Mouse (Mus musculus): ENCODE results near the gene Tiam1.

Gene Tiam1

GRCm38 (mm10) chr16:89993991-89994825 is 149.4 kb downstream of the Tiam1 start:
- DNase-seq (ENCODE audit: low read depth, low spot score), result no peak

- no peak for DNase-seq (ENCODE audit: low read depth, low spot score)
These were observed 150.1 kb downstream of the Tiam1 start for GRCm38 (mm10) chr16:89993506-89993905.

GRCm38 (mm10) chr16:89991701-89992152 is 151.8 kb downstream of the Tiam1 start:
- no peak for DNase-seq (ENCODE audit: low read depth, low spot score)

- DNase-seq (ENCODE audit: low read depth, low spot score), result no peak
These were observed 153.1 kb downstream of the Tiam1 start for GRCm38 (mm10) chr16:89990288-89990955.

- DNase-seq (ENCODE audit: low read depth, low spot score), result no peak
These were observed 153.8 kb downstream of the Tiam1 start for GRCm38 (mm10) chr16:89989816-89990215.

- DNase-seq (ENCODE audit: low read depth, low spot score), result no peak
These were observed 156.8 kb downstream of the Tiam1 start for GRCm38 (mm10) chr16:89986672-89987362.

- DNase-seq (ENCODE audit: low read depth, low spot score), result no peak
These were observed 157.7 kb downstream of the Tiam1 start for GRCm38 (mm10) chr16:89985702-89986481.

GRCm38 (mm10) chr16:89980075-89980744 is 163.4 kb downstream of the Tiam1 start:
- no peak for DNase-seq (ENCODE audit: low read depth, low spot score)

- no peak for DNase-seq (ENCODE audit: low read depth, low spot score)
These were observed 168.1 kb downstream of the Tiam1 start for GRCm38 (mm10) chr16:89975441-89975840.

GRCm38 (mm10) chr16:89973814-89974712 is 169.5 kb downstream of the Tiam1 start:
- no peak for DNase-seq (ENCODE audit: low read depth, low spot score)

GRCm38 (mm10) chr16:89972854-89973487 is 170.6 kb downstream of the Tiam1 start:
- no peak for DNase-seq (ENCODE audit: low read depth, low spot score)

- no peak for DNase-seq (ENCODE audit: low read depth, low spot score)
These were observed 171.6 kb downstream of the Tiam1 start for GRCm38 (mm10) chr16:89972018-89972417.

GRCm38 (mm10) chr16:89968058-89968457 is 175.5 kb downstream of the Tiam1 start:
- DNase-seq (ENCODE audit: low read depth, low spot score), result no peak

GRCm38 (mm10) chr16:89962876-89963275 is 180.7 kb downstream of the Tiam1 start:
- no peak for DNase-seq (ENCODE audit: low read depth, low spot score)

- no peak for DNase-seq (ENCODE audit: low read depth, low spot score)
These were observed 182.7 kb downstream of the Tiam1 start for GRCm38 (mm10) chr16:89960904-89961303.

GRCm38 (mm10) chr16:89960186-89960878 is 183.2 kb downstream of the Tiam1 start:
- no peak for DNase-seq (ENCODE audit: low read depth, low spot score)

- no peak for DNase-seq (ENCODE audit: low read depth, low spot score)
These were observed 184.6 kb downstream of the Tiam1 start for GRCm38 (mm10) chr16:89958982-89959381.

- DNase-seq (ENCODE audit: low read depth, low spot score), result no peak
These were observed 185.5 kb downstream of the Tiam1 start for GRCm38 (mm10) chr16:89958030-89958429.

- DNase-seq (ENCODE audit: low read depth, low spot score), result no peak
These were observed 189.0 kb downstream of the Tiam1 start for GRCm38 (mm10) chr16:89954525-89954924.
